Mouse (Mus musculus): Measurements from ENCODE around the gene Ndufaf1.

Ndufaf1 gene

DNA sequence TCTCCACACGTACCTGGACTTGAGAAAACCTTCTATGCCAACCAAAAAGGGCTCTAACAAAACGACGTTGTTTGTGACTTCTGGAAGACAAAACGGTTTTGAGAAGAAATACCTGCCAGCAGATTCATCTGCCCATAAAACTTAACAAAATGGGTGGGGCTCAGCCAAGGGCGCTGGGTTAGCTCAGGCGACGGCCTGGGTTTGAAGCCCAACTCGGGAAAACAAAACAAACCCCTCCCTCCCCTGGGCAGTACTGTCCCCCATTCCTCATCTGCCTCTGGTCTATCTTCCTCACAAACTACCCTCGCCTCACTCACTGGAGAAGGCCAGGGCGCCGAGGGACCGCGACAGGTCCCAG lies 44.8 kb downstream of the Ndufaf1 start:
- no peak for DNase-seq (ENCODE audit: low spot score)

DNA sequence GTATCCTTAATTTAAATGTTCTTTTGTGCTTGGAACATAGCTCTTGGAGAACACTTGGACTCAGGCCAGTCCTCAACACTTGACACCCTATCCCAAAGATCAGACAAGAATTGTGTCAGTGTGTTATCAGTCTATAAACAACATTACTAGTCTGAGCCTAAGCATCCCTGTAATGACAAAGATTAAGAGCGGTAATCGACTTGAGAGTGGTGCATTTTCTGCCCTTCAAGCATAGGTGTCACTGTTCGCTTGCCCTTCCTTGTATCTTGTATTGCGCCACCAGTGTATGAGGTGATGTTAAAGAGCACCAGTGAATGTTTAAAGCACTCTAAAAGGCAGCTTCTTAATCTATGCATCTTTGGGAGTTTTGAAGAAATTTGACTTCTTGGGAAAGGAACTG lies 55.6 kb downstream of the Ndufaf1 start:
- no peak for DNase-seq (ENCODE audit: low spot score)

Data from spleen, adult 12 weeks (tissue).